Mouse (Mus musculus) forebrain, embryonic 11.5 days (tissue): Measurements from ENCODE around the gene Per3. TPM values are rescaled to one million over a fixed set of nuclear protein-coding genes. Genes with fewer than 3 reads are reported as not detected.

ENCODE experiments used
- ATAC-seq: fragments of 200-750 bp; cut with Nextera tagmentation; replicated peaks from 2 replicates; pipeline ENCODE4 v1.8.0; 2017; ENCODE audit warnings: moderate TSS enrichment; ENCODE audit not compliant: low FRiP score
- DNase-seq: peaks from one replicate; pipeline ENCODE4 v3.0.0-alpha.2; 2017; ENCODE audit warnings: low spot score
- H3K27ac ChIP-seq: fragments of 300-500 bp; sonication (generic); 2 replicates; pipeline ENCODE4 v1.5.1; 2014; ENCODE audit warnings: low read depth, low read length
- H3K27me3 ChIP-seq: fragments of 300-500 bp; sonication (generic); 2 replicates; pipeline ENCODE4 v1.6.1; 2014; ENCODE audit warnings: mild to moderate bottlenecking, low read length, mixed read lengths; ENCODE audit not compliant: control insufficient read depth, insufficient read depth
- H3K36me3 ChIP-seq: fragments of 300-500 bp; sonication (generic); 2 replicates; pipeline ENCODE4 v1.6.1; 2014; ENCODE audit warnings: mild to moderate bottlenecking, low read length, moderate library complexity, mixed read lengths; ENCODE audit not compliant: control insufficient read depth, insufficient read depth
- H3K4me1 ChIP-seq: fragments of 300-500 bp; sonication (generic); replicated peaks from 2 replicates; pipeline ENCODE4 v1.6.1; 2014; ENCODE audit warnings: low read length, mixed read lengths; ENCODE audit not compliant: control insufficient read depth, insufficient read depth
- H3K4me2 ChIP-seq: fragments of 300-500 bp; sonication (generic); 2 replicates; pipeline ENCODE4 v1.6.1; 2014; ENCODE audit warnings: low read depth, mild to moderate bottlenecking, low read length, moderate library complexity, mixed read lengths; ENCODE audit not compliant: severe bottlenecking
- H3K4me3 ChIP-seq: fragments of 300-500 bp; sonication (generic); 2 replicates; pipeline ENCODE4 v1.5.1; 2014; ENCODE audit warnings: low read depth, low read length
- H3K9ac ChIP-seq: fragments of 300-500 bp; sonication (generic); 2 replicates; pipeline ENCODE4 v1.6.1; 2014; ENCODE audit warnings: low read length
- H3K9me3 ChIP-seq: fragments of 300-500 bp; sonication (generic); 2 replicates; pipeline ENCODE4 v1.6.1; 2016; ENCODE audit warnings: low read length, mixed read lengths; ENCODE audit not compliant: control insufficient read depth
- WGBS: fragments of 180-500 bp; shearing (Covaris S2); extraction: QIAGEN DNeasy Blood & Tissue Kit; methylation state at CpG from one replicate; pipeline ENCODE4 v1.1.7; 2014; 5-methylcytosine and 5-hydroxymethylcytosine counted together
- polyA plus RNA-seq: library from polyadenylated mRNA; unstranded; fragments of >200 nt; fragmentation: Nextera tagmentation; extraction: Ambion mirVana; gene quantifications from 2 replicates; pipeline ENCODE4 v1.2.1, GENCODE M21; 2014

The Per3 gene
- polyA plus RNA-seq, 1 experiment from 2014 or later, result 6.7 TPM

GRCm38 (mm10) chr4:151010316-151010715 is 34.1 kb downstream of the Per3 start:
- DNase-seq, result no peak
- no peaks in the 10 kb centered on the region for H3K36me3 ChIP-seq
- no peak overlapping the region for H3K9ac ChIP-seq
- no peak for ATAC-seq
- H3K27ac ChIP-seq, result no peak overlapping the region
- H3K4me3 ChIP-seq, result no peak overlapping the region
- no peaks in the 10 kb centered on the region for H3K9me3 ChIP-seq
- H3K4me1 ChIP-seq, result no peaks in the 10 kb centered on the region
- no peaks in the 10 kb centered on the region for H3K27me3 ChIP-seq
- H3K4me2 ChIP-seq, result no peak overlapping the region
- 91% methylated on average over 7 of the region's 7 CpGs for WGBS

DNA sequence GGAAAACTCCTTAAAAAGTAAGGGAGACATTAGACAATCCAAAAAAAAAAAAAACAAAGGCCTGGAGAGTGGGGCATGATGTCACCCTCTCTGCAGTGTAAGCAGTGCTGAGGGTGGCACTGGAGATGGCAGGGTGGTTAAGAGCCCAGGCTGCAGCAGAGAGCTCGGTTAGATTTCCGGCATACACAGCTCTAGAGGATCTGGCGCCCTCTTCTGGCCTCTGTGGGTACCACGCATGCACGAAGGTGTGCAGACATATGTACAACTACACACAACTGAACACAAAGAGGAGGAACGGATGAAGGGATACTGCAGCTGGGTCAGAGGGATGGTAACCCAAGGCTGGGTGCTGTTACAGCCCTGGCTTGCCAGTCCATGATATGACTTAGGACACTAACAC is 37.5 kb downstream of the Per3 start:
- ATAC-seq, result no peak
- 54% methylated on average over 6 of the region's 6 CpGs for WGBS

GRCm38 (mm10) chr4:151005656-151006318 is 38.7 kb downstream of the Per3 start:
- DNase-seq (no peak), ATAC-seq (no peak)
- Histone ChIP-seq H3K27me3 (no peaks in the 10 kb centered on the region), H3K9ac (no peak overlapping the region), H3K9me3 (no peaks in the 10 kb centered on the region), H3K4me1 (no peaks in the 10 kb centered on the region), H3K36me3 (no peaks in the 10 kb centered on the region), H3K4me2 (no peak overlapping the region), H3K4me3 (no peak overlapping the region), H3K27ac (no peak overlapping the region)
- 94% methylated on average over 13 of the region's 13 CpGs for WGBS

More for the DNA sequence above, 37.5 kb downstream of the Per3 start:
- Histone ChIP-seq H3K4me2 (no peak overlapping the region), H3K9ac (no peak overlapping the region), H3K4me1 (no peaks in the 10 kb centered on the region), H3K27me3 (no peaks in the 10 kb centered on the region), H3K36me3 (no peaks in the 10 kb centered on the region), H3K9me3 (no peaks in the 10 kb centered on the region), H3K27ac (no peak overlapping the region), H3K4me3 (no peak overlapping the region)
- peak; percentile 76 for DNase-seq

- WGBS, result 77% methylated on average over 13 of the region's 13 CpGs
- no peak for ATAC-seq
- Histone ChIP-seq H3K27ac (no peak overlapping the region), H3K4me1 (no peaks in the 10 kb centered on the region), H3K27me3 (no peaks in the 10 kb centered on the region), H3K9ac (no peak overlapping the region), H3K4me3 (no peak overlapping the region), H3K9me3 (no peaks in the 10 kb centered on the region), H3K36me3 (no peaks in the 10 kb centered on the region), H3K4me2 (no peak overlapping the region)
- DNase-seq, result no peak
Observed at GRCm38 (mm10) chr4:151001397-151001796, 43.1 kb downstream of the Per3 start.

- Histone ChIP-seq H3K4me1 (no peaks in the 10 kb centered on the region), H3K27me3 (no peaks in the 10 kb centered on the region), H3K9me3 (no peaks in the 10 kb centered on the region), H3K4me2 (no peak overlapping the region), H3K4me3 (no peak overlapping the region), H3K27ac (no peak overlapping the region), H3K36me3 (no peaks in the 10 kb centered on the region), H3K9ac (no peak overlapping the region)
- WGBS, result 96% methylated on average over 9 of the region's 9 CpGs
- ATAC-seq, result no peak
- DNase-seq, result no peak
Observed at GRCm38 (mm10) chr4:150998626-150999025, 45.8 kb downstream of the Per3 start.

DNA sequence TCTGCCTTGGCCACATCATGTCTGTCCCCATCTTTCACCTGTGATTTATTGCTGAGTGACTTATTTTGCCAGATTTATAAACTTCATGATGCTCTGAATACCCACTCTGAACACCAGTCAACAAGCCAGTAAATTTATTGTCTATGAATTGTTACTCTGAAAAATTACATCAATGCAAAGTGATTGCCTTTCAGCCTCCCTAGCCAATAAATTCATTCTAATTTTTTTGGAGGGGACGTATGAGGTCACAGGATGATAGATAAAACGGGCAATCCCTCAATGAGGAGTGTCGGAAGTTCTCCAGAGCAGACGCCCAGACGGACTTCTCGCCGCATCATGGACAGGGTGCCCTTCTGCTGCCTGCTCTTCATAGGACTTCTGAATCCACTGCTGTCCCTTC is 47.7 kb downstream of the Per3 start, which contains the start of gene Uts2:
Gene Uts2 (plus strand): TSS at position 301 of the 400 bp plus-strand sequence.
- DNase-seq, result no peak
- Histone ChIP-seq H3K9me3 (no peaks in the 10 kb centered on the region), H3K27ac (no peak within 1 kb of the TSS), H3K4me1 (no peaks in the 10 kb centered on the region), H3K9ac (no peak within 1 kb of the TSS), H3K36me3 (no peaks in the 10 kb centered on the region), H3K4me2 (no peak within 1 kb of the TSS), H3K4me3 (no peak within 1 kb of the TSS), H3K27me3 (no peaks in the 10 kb centered on the region)
- ATAC-seq, result no peak
- WGBS, result 90% methylated on average over 7 of the region's 7 CpGs

DNA sequence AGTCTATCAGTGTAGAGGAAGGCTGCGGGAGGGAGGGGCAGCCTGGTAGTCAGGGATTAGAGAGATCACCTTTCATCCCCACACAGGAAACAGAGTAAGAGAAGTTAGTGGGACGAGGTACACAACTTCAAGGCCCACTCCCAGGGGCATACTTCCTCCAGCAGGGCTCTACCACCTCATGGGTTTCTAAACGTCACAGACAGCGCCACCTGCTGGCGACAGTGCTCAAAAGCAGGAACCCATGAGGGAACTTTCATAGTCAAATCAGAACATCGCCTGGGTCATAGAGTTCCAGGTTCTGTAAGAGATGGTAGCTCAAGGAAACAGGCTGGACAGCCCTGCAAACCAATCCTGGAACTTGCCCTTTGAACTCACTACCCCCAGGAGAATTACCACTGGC is 54.3 kb downstream of the Per3 start:
- no peak for ATAC-seq
- Histone ChIP-seq H3K9ac (no peak overlapping the region), H3K4me2 (no peak overlapping the region), H3K36me3 (no peaks in the 10 kb centered on the region), H3K4me3 (no peak overlapping the region), H3K4me1 (no peaks in the 10 kb centered on the region), H3K27ac (no peak overlapping the region), H3K27me3 (no peaks in the 10 kb centered on the region), H3K9me3 (no peaks in the 10 kb centered on the region)
- peak; percentile 57 for DNase-seq
- WGBS, result 49% methylated on average over 6 of the region's 6 CpGs

- H3K9ac ChIP-seq, result no peak overlapping the region
- H3K36me3 ChIP-seq, result no peaks in the 10 kb centered on the region
- no peak overlapping the region for H3K27ac ChIP-seq
- H3K27me3 ChIP-seq, result no peaks in the 10 kb centered on the region
- 90% methylated on average over 5 of the region's 5 CpGs for WGBS
- no peak overlapping the region for H3K4me2 ChIP-seq
- no peaks in the 10 kb centered on the region for H3K4me1 ChIP-seq
- ATAC-seq, result no peak
- no peak for DNase-seq
- no peak overlapping the region for H3K4me3 ChIP-seq
- H3K9me3 ChIP-seq, result no peaks in the 10 kb centered on the region
Observed at GRCm38 (mm10) chr4:150980153-150980552, 64.3 kb downstream of the Per3 start.

DNA sequence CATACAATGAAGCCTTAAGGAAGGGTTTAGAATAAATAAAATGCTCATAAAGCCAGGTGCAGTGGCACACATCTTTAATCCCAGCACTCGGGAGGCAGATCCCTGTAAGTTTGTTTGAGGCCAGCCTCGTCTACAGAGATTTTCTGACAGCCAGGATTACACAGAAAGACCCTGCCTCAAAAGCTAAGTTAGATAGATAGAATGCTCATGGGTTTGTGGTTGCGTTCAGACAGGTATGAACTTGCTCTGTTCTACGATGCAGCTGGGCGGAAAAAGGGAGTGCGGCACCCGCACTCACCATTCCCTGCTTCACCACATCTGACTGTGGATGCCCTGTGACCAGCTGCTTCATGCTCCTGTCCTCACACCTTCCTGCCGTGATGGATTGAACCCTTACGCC is 65.0 kb downstream of the Per3 start:
- H3K9ac ChIP-seq, result no peak overlapping the region
- DNase-seq (no peak), ATAC-seq (no peak)
- H3K36me3 ChIP-seq, result no peaks in the 10 kb centered on the region
- no peak overlapping the region for H3K27ac ChIP-seq
- H3K9me3 ChIP-seq, result no peaks in the 10 kb centered on the region
- WGBS, result 86% methylated on average over 9 of the region's 9 CpGs
- no peaks in the 10 kb centered on the region for H3K27me3 ChIP-seq
- H3K4me2 ChIP-seq, result no peak overlapping the region
- no peaks in the 10 kb centered on the region for H3K4me1 ChIP-seq
- H3K4me3 ChIP-seq, result no peak overlapping the region
